Mouse (Mus musculus): ENCODE results near the gene Sugp2. TPM values are rescaled to one million over a fixed set of nuclear protein-coding genes. Genes with fewer than 3 reads are reported as not detected.

Gene Sugp2
- total and polyA plus RNA-seq, 3 experiments, result 10.0 to 23.6 (median 20.1) TPM

DNA sequence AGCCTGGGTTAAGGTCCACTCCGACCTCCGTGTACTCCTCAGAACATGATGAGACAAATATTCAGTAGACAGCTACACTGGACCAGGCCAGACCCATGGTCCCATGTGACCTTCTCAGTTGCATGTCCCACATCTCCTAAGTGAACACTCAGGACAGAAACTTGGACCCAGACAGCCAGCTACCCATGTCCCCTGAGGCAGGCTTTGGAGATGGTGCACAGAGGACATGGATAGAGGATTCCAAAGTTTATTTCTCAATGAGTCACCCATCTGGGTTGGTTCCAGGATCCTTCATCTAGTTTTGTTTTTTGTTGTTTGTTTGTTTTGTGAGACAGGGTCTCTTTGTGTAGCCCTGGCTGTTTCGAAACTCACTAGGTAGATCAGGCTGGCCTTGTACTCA is 13.1 kb upstream of the Sugp2 start:
- no peak for TF ChIP-seq RAD21 (IDR thresholded peaks at IDR 0.05; ENCODE audit: low read depth, low read length)
- no peak for TF ChIP-seq ZNF384 (IDR thresholded peaks at IDR 0.05; ENCODE audit: low read depth, low read length)
- TF ChIP-seq CHD2 (IDR thresholded peaks at IDR 0.05; ENCODE audit: low read length), result no peak
- no peak for TF ChIP-seq MXI1 (IDR thresholded peaks at IDR 0.05; ENCODE audit: low read depth, low read length)
- H3K36me3 ChIP-seq (replicated peaks in 1 of 2; ENCODE audit: control insufficient read depth in 1 of 2, insufficient read depth in 1 of 2, low read length in 1 of 2), result peaks cover 15 to 59% of the 10 kb centered on the region in 2 experiments
- H3K4me3 ChIP-seq (replicated peaks in 1 of 3; ENCODE audit: low read depth in 2 of 3, low read length in 2 of 3, poor library complexity in 1 of 3), result no peak overlapping the region
- H3K4me1 ChIP-seq (ENCODE audit: control insufficient read depth in 1 of 2, insufficient read depth in 2 of 2), result 0 out of 4 replicates have a peak, but pooled peaks cover 0 to 2% of the 10 kb centered on the region in 2 experiments
- H3K9ac ChIP-seq (ENCODE audit: insufficient read depth, low read depth), result no peak overlapping the region
- no peak overlapping the region for H3K27ac ChIP-seq (ENCODE audit: insufficient read depth, low read depth)
- H3K79me2 ChIP-seq (replicated peaks; ENCODE audit: control insufficient read depth, extremely low read depth, insufficient read depth, poor library complexity, severe bottlenecking), result no peaks in the 10 kb centered on the region
- no peaks in the 10 kb centered on the region for H3K9me3 ChIP-seq (replicated peaks; ENCODE audit: low read length)
- dilution Hi-C loops (cut with MboI; ENCODE audit: extremely low pct_ligation_motif_present, extremely low pct_unique_long_range_greater_than_20kb, low sequenced_read_pairs), result no loop called here
- H3K27me3 ChIP-seq (replicated peaks), result no peaks in the 10 kb centered on the region
- no peak overlapping the region for H3K4me2 ChIP-seq (ENCODE audit: insufficient read depth, low read depth, poor library complexity, severe bottlenecking)
- no peak for DNase-seq (ENCODE audit: extremely low read depth)
- in situ Hi-C loops (cut with MboI; ENCODE audit: low pct_ligation_motif_present, low pct_unique_long_range_greater_than_20kb, low sequenced_read_pairs), result no loop called here

DNA sequence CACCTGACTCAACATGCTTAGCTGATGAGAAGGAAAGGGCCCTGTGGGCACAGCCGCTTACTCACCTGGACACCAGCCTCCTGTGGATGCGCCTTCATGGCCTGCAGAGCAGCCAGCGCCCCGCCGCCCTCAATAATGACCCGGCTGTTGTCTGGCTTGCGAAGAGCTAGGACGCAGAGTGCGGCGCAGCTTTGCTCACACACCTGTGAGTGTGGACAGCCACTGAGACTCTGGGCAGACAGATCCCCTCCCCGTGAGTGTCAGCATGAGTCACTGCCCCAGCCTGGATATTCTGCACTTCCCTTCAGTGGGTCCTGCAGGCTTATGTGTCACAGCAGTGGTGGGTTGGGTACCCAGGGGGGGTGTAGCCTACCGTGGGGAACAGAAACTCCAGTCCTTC is 12.0 kb upstream of the Sugp2 start:
- Histone ChIP-seq H3K9me3 (replicated peaks; ENCODE audit: low read length) (no peaks in the 10 kb centered on the region), H3K4me1 (ENCODE audit: control insufficient read depth in 1 of 2, insufficient read depth in 2 of 2) (0 out of 4 replicates have a peak, but pooled peaks cover 0 to 2% of the 10 kb centered on the region in 2 experiments), H3K27me3 (replicated peaks) (no peaks in the 10 kb centered on the region), H3K9ac (ENCODE audit: insufficient read depth, low read depth) (no peak overlapping the region), H3K4me2 (ENCODE audit: insufficient read depth, low read depth, poor library complexity, severe bottlenecking) (no peak overlapping the region), H3K4me3 (replicated peaks in 1 of 3; ENCODE audit: low read depth in 2 of 3, low read length in 2 of 3, poor library complexity in 1 of 3) (no peak overlapping the region), H3K27ac (ENCODE audit: insufficient read depth, low read depth) (no peak overlapping the region), H3K36me3 (replicated peaks in 1 of 2; ENCODE audit: control insufficient read depth in 1 of 2, insufficient read depth in 1 of 2, low read length in 1 of 2) (peaks cover 15 to 61% of the 10 kb centered on the region in 2 experiments), H3K79me2 (replicated peaks; ENCODE audit: control insufficient read depth, extremely low read depth, insufficient read depth, poor library complexity, severe bottlenecking) (no peaks in the 10 kb centered on the region)
- no peak for DNase-seq (ENCODE audit: extremely low read depth)
- dilution Hi-C loops (cut with MboI; ENCODE audit: extremely low pct_ligation_motif_present, extremely low pct_unique_long_range_greater_than_20kb, low sequenced_read_pairs), result no loop called here
- TF ChIP-seq USF1 (IDR thresholded peaks at IDR 0.05; ENCODE audit: low read depth, low read length), result no peak
- TF ChIP-seq KAT2A (IDR thresholded peaks at IDR 0.05; ENCODE audit: insufficient replicate concordance, low read length), result no peak
- TF ChIP-seq ZC3H11A (IDR thresholded peaks at IDR 0.05; ENCODE audit: low read depth, low read length), result no peak
- TF ChIP-seq SMC3 (IDR thresholded peaks at IDR 0.05; ENCODE audit: low read depth, low read length), result no peak
- no peak for TF ChIP-seq MAX (IDR thresholded peaks at IDR 0.05; ENCODE audit: low read length)
- no peak for TF ChIP-seq ELF1 (IDR thresholded peaks at IDR 0.05; ENCODE audit: low read depth, low read length)
- no peak for TF ChIP-seq TCF12 (IDR thresholded peaks at IDR 0.05; ENCODE audit: low read depth, low read length)
- no peak for TF ChIP-seq ETS1 (conservative IDR thresholded peaks at IDR 0.05; ENCODE audit: low read depth, low read length)
- no peak for TF ChIP-seq EP300 (IDR thresholded peaks at IDR 0.05; ENCODE audit: low read length)
- no peak for TF ChIP-seq CHD2 (IDR thresholded peaks at IDR 0.05; ENCODE audit: low read length)
- TF ChIP-seq PAX5 (IDR thresholded peaks at IDR 0.05; ENCODE audit: low read length), result no peak
- no peak for TF ChIP-seq MEF2A (IDR thresholded peaks at IDR 0.05; ENCODE audit: borderline replicate concordance, low read depth, low read length)
- in situ Hi-C loops (cut with MboI; ENCODE audit: low pct_ligation_motif_present, low pct_unique_long_range_greater_than_20kb, low sequenced_read_pairs), result no loop called here

All from CH12.LX (cell line).